Mouse (Mus musculus): ENCODE measurements at regions not wholly inside any gene's neighbourhood (a gene's known extent, or its start where the extent isn't known, plus 50 kb on each side); places are given as distances from the start of the nearest gene placed in this dataset.

GRCm38 (mm10) chr12:54264893-54265835 lies 61.5 kb upstream of the Egln3 start:
- TF ChIP-seq POLR2A (IDR thresholded peaks at IDR 0.05; ENCODE audit: borderline replicate concordance, extremely low read depth, low read depth, low read length) (no peak), CTCF (IDR thresholded peaks at IDR 0.05; ENCODE audit: insufficient read depth, low read length) (no peak)

Measured in lung, adult 2 months (tissue).